In genomic region chr4:107067151-107067840, GRCm38 (mm10) we compare ENCODE assay signal across 8 mouse cellular contexts. TPM values are rescaled to one million over a fixed set of nuclear protein-coding genes. Genes with fewer than 3 reads are reported as not detected.
DNase-seq lines count a peak whose midpoint lies in the region; ATAC-seq and TF ChIP-seq lines count a peak whose summit lies in the region.

No protein-coding gene starts in this region.

- no peaks in the 10 kb centered on the region for H3K9me3 ChIP-seq in forebrain, postnatal 0 days (ENCODE audit: low read length)
- no peaks in the 10 kb centered on the region for H3K9me3 ChIP-seq in kidney, postnatal 0 days (replicated peaks; ENCODE audit: low read length)

- peaks cover 4% of the 10 kb centered on the region; the same call in 1 of the 2 replicates for H3K4me1 ChIP-seq in brown adipose tissue, adult 24 weeks (ENCODE audit: control insufficient read depth, insufficient read depth, insufficient read length, low read length)
- H3K4me1 ChIP-seq in forebrain, postnatal 0 days (ENCODE audit: insufficient read depth), result peaks cover 6% of the 10 kb centered on the region; the same call in 1 of the 2 replicates
- H3K4me1 ChIP-seq in kidney, postnatal 0 days (replicated peaks; ENCODE audit: insufficient read depth, low read length), result peaks cover 9% of the 10 kb centered on the region; the same call in 1 of the 2 replicates
- peaks cover 8% of the 10 kb centered on the region for H3K4me1 ChIP-seq in testis, adult 2 months (ENCODE audit: control insufficient read depth, insufficient read depth, low read length)

- no peak for TF ChIP-seq CTCF in forebrain, postnatal 0 days (IDR thresholded peaks at IDR 0.05; ENCODE audit: low read depth)
- TF ChIP-seq CTCF in kidney, postnatal 0 days (IDR thresholded peaks at IDR 0.05; ENCODE audit: low read depth), result no peak
- TF ChIP-seq CTCF in testis, adult 2 months (IDR thresholded peaks at IDR 0.05; ENCODE audit: control insufficient read depth, insufficient read depth, insufficient replicate concordance, low read depth, low read length), result no peak

- H3K36me3 ChIP-seq in forebrain, postnatal 0 days (ENCODE audit: insufficient read depth), result peaks cover 22% of the 10 kb centered on the region
- peaks cover 24% of the 10 kb centered on the region for H3K36me3 ChIP-seq in kidney, postnatal 0 days (ENCODE audit: insufficient read depth, low read length)
- peaks cover under 1% of the 10 kb centered on the region; the same call in 1 of the 2 replicates for H3K36me3 ChIP-seq in testis, adult 2 months (ENCODE audit: control insufficient read depth, insufficient read depth, low read length)

- H3K27ac ChIP-seq in brown adipose tissue, adult 24 weeks (replicated peaks; ENCODE audit: low read depth, low read length), result peak overlapping the region; percentile 51
- 0 out of 2 replicates have a peak overlapping the region, but pooled peaks have one; percentile 45 for H3K27ac ChIP-seq in forebrain, postnatal 0 days (ENCODE audit: low read depth, low read length)
- H3K27ac ChIP-seq in kidney, postnatal 0 days, result peak overlapping the region; percentile 32
- H3K27ac ChIP-seq in testis, adult 2 months (ENCODE audit: control insufficient read depth, insufficient read depth, low read depth, low read length), result peak overlapping the region; percentile 3

- H3K27me3 ChIP-seq in forebrain, postnatal 0 days (ENCODE audit: insufficient read depth, low read length), result no peaks in the 10 kb centered on the region
- no peaks in the 10 kb centered on the region for H3K27me3 ChIP-seq in kidney, postnatal 0 days (ENCODE audit: insufficient read depth, low read length)
- no peaks in the 10 kb centered on the region for H3K27me3 ChIP-seq in testis, adult 2 months (ENCODE audit: control insufficient read depth, insufficient read depth, low read length)

- DNase-seq in left cerebral cortex, postnatal 4 days, result peak; percentile 38
- DNase-seq in left cerebral cortex, postnatal 36 days (ENCODE audit: low spot score in 2 of 2), result no peak
- DNase-seq in forebrain, postnatal 0 days, result no peak
- DNase-seq in kidney, postnatal 0 days (ENCODE audit: low spot score), result no peak
- peak; percentile 8 for DNase-seq in lung, postnatal 25 days (ENCODE audit: low spot score)
- DNase-seq in T-cell, adult 2 months (ENCODE audit: low spot score), result no peak

- H3K9ac ChIP-seq in forebrain, postnatal 0 days, result peak overlapping the region; percentile 40
- peak overlapping the region; percentile 60 for H3K9ac ChIP-seq in kidney, postnatal 0 days (ENCODE audit: low read depth, low read length)

- ATAC-seq in forebrain, postnatal 0 days, result peak; percentile 51
- ATAC-seq in kidney, postnatal 0 days (replicated peaks; ENCODE audit: low FRiP score, low read depth), result peak; percentile 51

- H3K4me2 ChIP-seq in forebrain, postnatal 0 days (ENCODE audit: low read depth), result peak overlapping the region; percentile 97
- H3K4me2 ChIP-seq in kidney, postnatal 0 days (ENCODE audit: low read length), result peak overlapping the region; percentile 96

- WGBS in forebrain, postnatal 0 days, result 3% methylated on average over 33 of the region's 33 CpGs
- 4% methylated on average over 33 of the region's 33 CpGs for WGBS in kidney, postnatal 0 days

- peak overlapping the region; percentile 84 for H3K4me3 ChIP-seq in brown adipose tissue, adult 24 weeks (ENCODE audit: insufficient read depth, low read depth, low read length)
- peak overlapping the region; percentile 79 for H3K4me3 ChIP-seq in forebrain, postnatal 0 days (ENCODE audit: low read depth, low read length)
- H3K4me3 ChIP-seq in kidney, postnatal 0 days (replicated peaks; ENCODE audit: low read depth, low read length), result peak overlapping the region; percentile 74
- H3K4me3 ChIP-seq in testis, adult 2 months (ENCODE audit: control insufficient read depth, low read depth, low read length), result peak overlapping the region; percentile 99

- intact Hi-C loops in left cerebral cortex, postnatal 4 days (cut with DNase I), result loop anchor here (5.0 to 10.0 kb wide), 2 partner anchors 68 to 95 kb away; no protein-coding TSS in a partner anchor
- intact Hi-C loops in left cerebral cortex, postnatal 36 days (cut with DNase I), result loop anchor here (5.0 kb wide), 2 partner anchors 95 to 155 kb away; partner anchors contain the start of gene Ssbp3

- no peak for TF ChIP-seq POLR2A in testis, adult 2 months (IDR thresholded peaks at IDR 0.05; ENCODE audit: control insufficient read depth, low read depth, low read length)

RNA-seq across cellular contexts. Expression of gene Cyb5rl, which starts 0.5 kb away (rescaled TPM):
- 1 to 10 TPM; 5.6 to 6.9 TPM for total RNA-seq in left cerebral cortex, postnatal 4 days (2021)
- 1 to 10 TPM; 4.7 to 7.4 TPM for total RNA-seq in left cerebral cortex, postnatal 36 days (2021)
- polyA plus RNA-seq in brown adipose tissue, adult 24 weeks (2012; ENCODE audit: insufficient read depth, insufficient read length, missing spikeins), result 5.2 and 12.3 TPM in 2 replicates
- 2.8 and 4.6 TPM in 2 replicates for total RNA-seq in forebrain, postnatal 0 days (2014; rRNA removed)
- polyA plus RNA-seq in forebrain, postnatal 0 days (2015; fragmentation: Nextera tagmentation; extraction: Ambion mirVana), result 4.0 and 4.5 TPM in 2 replicates
- 15.0 and 17.4 TPM in 2 replicates for polyA plus RNA-seq in kidney, postnatal 0 days (2015; fragmentation: Nextera tagmentation; extraction: Ambion mirVana)
- 5.7 and 7.2 TPM in 2 replicates for polyA plus RNA-seq in testis, adult 2 months (2012; rRNA removed)

RNA-seq across cellular contexts. Expression of gene Mrpl37, which starts 0.6 kb away (rescaled TPM):
- 10 to 100 TPM; 65.6 to 71.2 TPM for total RNA-seq in left cerebral cortex, postnatal 4 days (2021)
- 10 to 100 TPM; 56.1 to 58.9 TPM for total RNA-seq in left cerebral cortex, postnatal 36 days (2021)
- 104 and 107 TPM in 2 replicates for polyA plus RNA-seq in brown adipose tissue, adult 24 weeks (2012; ENCODE audit: insufficient read depth, insufficient read length, missing spikeins)
- total RNA-seq in forebrain, postnatal 0 days (2014; rRNA removed), result 43.8 and 48.5 TPM in 2 replicates
- 73.3 and 80.4 TPM in 2 replicates for polyA plus RNA-seq in forebrain, postnatal 0 days (2015; fragmentation: Nextera tagmentation; extraction: Ambion mirVana)
- polyA plus RNA-seq in kidney, postnatal 0 days (2015; fragmentation: Nextera tagmentation; extraction: Ambion mirVana), result 94.1 and 99.7 TPM in 2 replicates
- 73.8 and 74.4 TPM in 2 replicates for polyA plus RNA-seq in testis, adult 2 months (2012; rRNA removed)

RNA-seq across cellular contexts. Expression of gene Cdcp2, which starts 29.4 kb away (rescaled TPM):
- total RNA-seq in left cerebral cortex, postnatal 4 days (2021), result not detected
- total RNA-seq in left cerebral cortex, postnatal 36 days (2021), result not detected
- polyA plus RNA-seq in brown adipose tissue, adult 24 weeks (2012; ENCODE audit: insufficient read depth, insufficient read length, missing spikeins), result not detected in 2 replicates
- not detected in 2 replicates for total RNA-seq in forebrain, postnatal 0 days (2014; rRNA removed)
- 0.09 TPM in 1 of 2 replicates, not detected in the other for polyA plus RNA-seq in forebrain, postnatal 0 days (2015; fragmentation: Nextera tagmentation; extraction: Ambion mirVana)
- 0.09 and 0.10 TPM in 2 replicates for polyA plus RNA-seq in kidney, postnatal 0 days (2015; fragmentation: Nextera tagmentation; extraction: Ambion mirVana)
- not detected in 2 replicates for polyA plus RNA-seq in testis, adult 2 months (2012; rRNA removed)

Comparison
In these comparisons a context has a peak if more than half of its experiments do, and no peak if none do; other contexts are left out.
1. DNase-seq: peak in left cerebral cortex, postnatal 4 days (single experiment) and lung, postnatal 25 days (single experiment); none in left cerebral cortex, postnatal 36 days (0 of 2), forebrain, postnatal 0 days (single experiment), kidney, postnatal 0 days (single experiment) and T-cell, adult 2 months (single experiment).
2. Peak in every context shown above with its lines, with median percentiles within 50 percentile points of each other: H3K27ac ChIP-seq and H3K4me3 ChIP-seq.